8 mouse cellular contexts compared by ENCODE assay signal in genomic region chr1:36784365-36785134, GRCm38 (mm10). TPM values are rescaled to one million over a fixed set of nuclear protein-coding genes. Genes with fewer than 3 reads are reported as not detected.
DNase-seq lines count a peak whose midpoint lies in the region; ATAC-seq and TF ChIP-seq lines count a peak whose summit lies in the region.

No protein-coding gene starts in this region.

- peaks cover 22% of the 10 kb centered on the region for H3K4me1 ChIP-seq in G1E (ENCODE audit: insufficient read depth, low read depth, low read length)
- H3K4me1 ChIP-seq in forebrain, embryonic 15.5 days, result peaks cover 8% of the 10 kb centered on the region; the same call in 1 of the 2 replicates
- peaks cover 5% of the 10 kb centered on the region for H3K4me1 ChIP-seq in liver, embryonic 16.5 days (ENCODE audit: control insufficient read depth, low read depth, low read length)
- no peaks in the 10 kb centered on the region for H3K4me1 ChIP-seq in neural tube, embryonic 14.5 days (ENCODE audit: control insufficient read depth, insufficient read depth, low read length)

- peak; percentile 65 for TF ChIP-seq CTCF in G1E (IDR thresholded peaks at IDR 0.05; ENCODE audit: low read depth, low read length)

- 3% methylated on average over 20 of the region's 20 CpGs for WGBS in forebrain, embryonic 15.5 days
- WGBS in large intestine, adult 2 months, result 4% methylated on average over 20 of the region's 20 CpGs
- 4% methylated on average over 20 of the region's 20 CpGs for WGBS in liver, embryonic 16.5 days (ENCODE audit: insufficient replicate concordance)
- WGBS in neural tube, embryonic 14.5 days, result 4% methylated on average over 20 of the region's 20 CpGs

- H3K36me3 ChIP-seq in G1E (replicated peaks), result peaks cover 6% of the 10 kb centered on the region
- no peaks in the 10 kb centered on the region for H3K36me3 ChIP-seq in forebrain, embryonic 15.5 days
- no peaks in the 10 kb centered on the region for H3K36me3 ChIP-seq in liver, embryonic 16.5 days (ENCODE audit: control insufficient read depth, insufficient read depth)
- H3K36me3 ChIP-seq in neural tube, embryonic 14.5 days (ENCODE audit: control insufficient read depth, insufficient read depth, low read length), result no peaks in the 10 kb centered on the region

- H3K9me3 ChIP-seq in G1E (replicated peaks), result no peaks in the 10 kb centered on the region; the same call in 1 of the 2 replicates
- H3K9me3 ChIP-seq in forebrain, embryonic 15.5 days, result no peaks in the 10 kb centered on the region
- H3K9me3 ChIP-seq in liver, embryonic 16.5 days (replicated peaks; ENCODE audit: control insufficient read depth, low read length), result no peaks in the 10 kb centered on the region
- H3K9me3 ChIP-seq in neural tube, embryonic 14.5 days (ENCODE audit: control insufficient read depth, low read length), result no peaks in the 10 kb centered on the region

- H3K4me3 ChIP-seq in G1E (ENCODE audit: low read depth, low read length), result no peak overlapping the region; the same call in 1 of the 2 replicates
- H3K4me3 ChIP-seq in forebrain, embryonic 15.5 days, result peak overlapping the region; percentile 52
- peak overlapping the region; percentile 51 for H3K4me3 ChIP-seq in liver, embryonic 16.5 days (ENCODE audit: low read depth, low read length)
- H3K4me3 ChIP-seq in neural tube, embryonic 14.5 days (ENCODE audit: low read depth, low read length), result peak overlapping the region; percentile 33

- H3K4me2 ChIP-seq in forebrain, embryonic 15.5 days (replicated peaks), result peak overlapping the region; percentile 93
- peak overlapping the region; percentile 75 for H3K4me2 ChIP-seq in liver, embryonic 16.5 days (ENCODE audit: low read depth, low read length)
- H3K4me2 ChIP-seq in neural tube, embryonic 14.5 days (ENCODE audit: low read depth, low read length), result peak overlapping the region; percentile 70

- intact Hi-C loops in heart, postnatal 14 days (cut with DNase I), result loop anchor here (1.0 to 10.0 kb wide), 3 partner anchors 348 to 620 kb away; no protein-coding TSS in a partner anchor

- peak overlapping the region; percentile 76 for H3K9ac ChIP-seq in forebrain, embryonic 15.5 days (replicated peaks)
- 0 out of 2 replicates have a peak overlapping the region, but pooled peaks have one; percentile 21 for H3K9ac ChIP-seq in liver, embryonic 16.5 days (ENCODE audit: low read depth, low read length)
- H3K9ac ChIP-seq in neural tube, embryonic 14.5 days (replicated peaks; ENCODE audit: low read depth, low read length), result peak overlapping the region; percentile 64

- peaks cover 18% of the 10 kb centered on the region; the same call in 1 of the 2 replicates for H3K27me3 ChIP-seq in G1E (ENCODE audit: insufficient read depth, low read length)
- H3K27me3 ChIP-seq in forebrain, embryonic 15.5 days, result no peaks in the 10 kb centered on the region
- no peaks in the 10 kb centered on the region for H3K27me3 ChIP-seq in liver, embryonic 16.5 days (ENCODE audit: control insufficient read depth, insufficient read depth, low read depth, low read length)
- no peaks in the 10 kb centered on the region for H3K27me3 ChIP-seq in neural tube, embryonic 14.5 days (ENCODE audit: control insufficient read depth, insufficient read depth, low read length)

- peak; percentile 70 for DNase-seq in G1E (ENCODE audit: low spot score)
- DNase-seq in cerebellum, adult 11 months, result peak; percentile 89
- DNase-seq in heart, postnatal 14 days, result peak; percentile 81 to 90
- DNase-seq in large intestine, adult 2 months (ENCODE audit: low read depth, low spot score), result peak; percentile 62
- DNase-seq in testis, postnatal 10 days (ENCODE audit: low spot score), result peak; percentile 90

- ATAC-seq in G1E (ENCODE audit: extremely low read depth, insufficient number of reproducible peaks, low FRiP score, poor library complexity, severe bottlenecking), result peak; percentile 25; the same call in 1 of the 2 replicates
- peak; percentile 80 for ATAC-seq in forebrain, embryonic 15.5 days (replicated peaks)
- peak; percentile 56 for ATAC-seq in liver, embryonic 16.5 days (ENCODE audit: low read depth)
- peak; percentile 90 for ATAC-seq in neural tube, embryonic 14.5 days (ENCODE audit: low read depth)

- peak overlapping the region; percentile 84 for H3K27ac ChIP-seq in forebrain, embryonic 15.5 days (replicated peaks)
- H3K27ac ChIP-seq in liver, embryonic 16.5 days (ENCODE audit: low read length), result no peak overlapping the region
- peak overlapping the region; percentile 74 for H3K27ac ChIP-seq in neural tube, embryonic 14.5 days (ENCODE audit: low read depth, low read length)

RNA-seq across cellular contexts. Expression of gene Zap70, which starts 23.0 kb away (rescaled TPM):
- not detected in 2 replicates for total RNA-seq in G1E (2014; fragmentation: Nextera tagmentation)
- not detected in 2 replicates for total RNA-seq in G1E (2017)
- polyA plus RNA-seq in G1E (2012), result 0.08 TPM in 1 of 2 replicates, not detected in the other
- polyA plus RNA-seq in forebrain, embryonic 15.5 days (2015; fragmentation: Nextera tagmentation; extraction: Ambion mirVana), result 0.94 and 1.3 TPM in 2 replicates
- total RNA-seq in heart, postnatal 14 days (2021), result 1 to 10 TPM in 1 of 2 experiments, under 1 TPM in 1; 0.22 to 3.3 TPM
- polyA plus RNA-seq in large intestine, adult 2 months (2012; rRNA removed), result 6.9 and 8.0 TPM in 2 replicates
- polyA plus RNA-seq in liver, embryonic 16.5 days (2015; fragmentation: Nextera tagmentation; extraction: Ambion mirVana), result 0.19 TPM in 2 replicates
- 1.5 and 2.6 TPM in 2 replicates for polyA plus RNA-seq in neural tube, embryonic 14.5 days (2014; fragmentation: Nextera tagmentation; extraction: Ambion mirVana)

Comparison
In these comparisons a context has a peak if more than half of its experiments do, and no peak if none do; other contexts are left out.
1. ATAC-seq: peak in every context shown above with its lines; median percentile 90 in neural tube, embryonic 14.5 days; 80 in forebrain, embryonic 15.5 days; 56 in liver, embryonic 16.5 days; 25 in G1E.
2. H3K9ac ChIP-seq: peak in every context shown above with its lines; median percentile 76 in forebrain, embryonic 15.5 days; 64 in neural tube, embryonic 14.5 days; 21 in liver, embryonic 16.5 days.